Mouse (Mus musculus): Measurements from ENCODE around the gene Zfp362.

Zfp362 gene

GRCm38 (mm10) chr4:128806043-128806826 is at the start of gene Zfp362:
Gene Zfp362, minus strand, starts transcription at chr4:128806045.
- no peaks in the 10 kb centered on the region for H3K9me3 ChIP-seq (ENCODE audit: low read length)
- H3K4me1 ChIP-seq (replicated peaks; ENCODE audit: low read depth, low read length): peaks cover 51% of the 10 kb centered on the region
- H3K36me3 ChIP-seq (ENCODE audit: insufficient read depth, low read length): no peaks in the 10 kb centered on the region
- peak within 1 kb of the TSS; percentile 79 for H3K4me3 ChIP-seq (replicated peaks; ENCODE audit: low read length)
- peaks cover 61% of the 10 kb centered on the region for H3K27me3 ChIP-seq (ENCODE audit: insufficient read depth, low read length)
- no peak for TF ChIP-seq POU5F1 (IDR thresholded peaks at IDR 0.05; ENCODE audit: borderline replicate concordance, low read length)
- no peak for TF ChIP-seq NANOG (IDR thresholded peaks at IDR 0.05; ENCODE audit: borderline replicate concordance, low read length)
- no peak for TF ChIP-seq CTCF (conservative IDR thresholded peaks at IDR 0.05; ENCODE audit: low read length)

GRCm38 (mm10) chr4:128855613-128856040 is 49.8 kb upstream of the Zfp362 start:
- Histone ChIP-seq H3K9me3 (ENCODE audit: low read length) (peaks cover 6% of the 10 kb centered on the region), H3K36me3 (ENCODE audit: insufficient read depth, low read length) (no peaks in the 10 kb centered on the region), H3K27me3 (ENCODE audit: insufficient read depth, low read length) (no peaks in the 10 kb centered on the region), H3K4me3 (replicated peaks; ENCODE audit: low read length) (no peak overlapping the region), H3K4me1 (replicated peaks; ENCODE audit: low read depth, low read length) (peaks cover 10% of the 10 kb centered on the region)
- no peak for TF ChIP-seq CTCF (conservative IDR thresholded peaks at IDR 0.05; ENCODE audit: low read length)
- no peak for TF ChIP-seq NANOG (IDR thresholded peaks at IDR 0.05; ENCODE audit: borderline replicate concordance, low read length)
- no peak for TF ChIP-seq POU5F1 (IDR thresholded peaks at IDR 0.05; ENCODE audit: borderline replicate concordance, low read length)

GRCm38 (mm10) chr4:128853117-128853516 is 47.3 kb upstream of the Zfp362 start:
- Histone ChIP-seq H3K36me3 (ENCODE audit: insufficient read depth, low read length) (no peaks in the 10 kb centered on the region), H3K4me3 (replicated peaks; ENCODE audit: low read length) (no peak overlapping the region), H3K27me3 (ENCODE audit: insufficient read depth, low read length) (no peaks in the 10 kb centered on the region), H3K4me1 (replicated peaks; ENCODE audit: low read depth, low read length) (peaks cover 16% of the 10 kb centered on the region), H3K9me3 (ENCODE audit: low read length) (no peaks in the 10 kb centered on the region)
- TF ChIP-seq POU5F1 (IDR thresholded peaks at IDR 0.05; ENCODE audit: borderline replicate concordance, low read length): no peak

- H3K4me1 ChIP-seq (replicated peaks; ENCODE audit: low read depth, low read length): peaks cover 12% of the 10 kb centered on the region
- no peak overlapping the region for H3K4me3 ChIP-seq (replicated peaks; ENCODE audit: low read length)
- no peaks in the 10 kb centered on the region for H3K27me3 ChIP-seq (ENCODE audit: insufficient read depth, low read length)
- H3K36me3 ChIP-seq (ENCODE audit: insufficient read depth, low read length): no peaks in the 10 kb centered on the region
- no peak for TF ChIP-seq NANOG (IDR thresholded peaks at IDR 0.05; ENCODE audit: borderline replicate concordance, low read length)
- no peak for TF ChIP-seq CTCF (conservative IDR thresholded peaks at IDR 0.05; ENCODE audit: low read length)
- no peak for TF ChIP-seq POU5F1 (IDR thresholded peaks at IDR 0.05; ENCODE audit: borderline replicate concordance, low read length)
- H3K9me3 ChIP-seq (ENCODE audit: low read length): no peaks in the 10 kb centered on the region
These were observed 46.5 kb upstream of the Zfp362 start for GRCm38 (mm10) chr4:128852266-128852887.

- no peaks in the 10 kb centered on the region for H3K36me3 ChIP-seq (ENCODE audit: insufficient read depth, low read length)
- H3K4me1 ChIP-seq (replicated peaks; ENCODE audit: low read depth, low read length): peaks cover 15% of the 10 kb centered on the region
- H3K9me3 ChIP-seq (ENCODE audit: low read length): no peaks in the 10 kb centered on the region
- no peak for TF ChIP-seq NANOG (IDR thresholded peaks at IDR 0.05; ENCODE audit: borderline replicate concordance, low read length)
- TF ChIP-seq CTCF (conservative IDR thresholded peaks at IDR 0.05; ENCODE audit: low read length): no peak
- TF ChIP-seq POU5F1 (IDR thresholded peaks at IDR 0.05; ENCODE audit: borderline replicate concordance, low read length): no peak
- no peaks in the 10 kb centered on the region for H3K27me3 ChIP-seq (ENCODE audit: insufficient read depth, low read length)
- H3K4me3 ChIP-seq (replicated peaks; ENCODE audit: low read length): no peak overlapping the region
These were observed 43.8 kb upstream of the Zfp362 start for GRCm38 (mm10) chr4:128849686-128850085.

GRCm38 (mm10) chr4:128848961-128849360 is 43.1 kb upstream of the Zfp362 start:
- TF ChIP-seq POU5F1 (IDR thresholded peaks at IDR 0.05; ENCODE audit: borderline replicate concordance, low read length) (no peak), CTCF (conservative IDR thresholded peaks at IDR 0.05; ENCODE audit: low read length) (no peak), NANOG (IDR thresholded peaks at IDR 0.05; ENCODE audit: borderline replicate concordance, low read length) (no peak)
- no peak overlapping the region for H3K4me3 ChIP-seq (replicated peaks; ENCODE audit: low read length)
- H3K36me3 ChIP-seq (ENCODE audit: insufficient read depth, low read length): no peaks in the 10 kb centered on the region
- H3K9me3 ChIP-seq (ENCODE audit: low read length): no peaks in the 10 kb centered on the region
- no peaks in the 10 kb centered on the region for H3K27me3 ChIP-seq (ENCODE audit: insufficient read depth, low read length)
- H3K4me1 ChIP-seq (replicated peaks; ENCODE audit: low read depth, low read length): peaks cover 22% of the 10 kb centered on the region

GRCm38 (mm10) chr4:128845367-128845973 is 39.6 kb upstream of the Zfp362 start:
- Histone ChIP-seq H3K4me1 (replicated peaks; ENCODE audit: low read depth, low read length) (peaks cover 33% of the 10 kb centered on the region), H3K9me3 (ENCODE audit: low read length) (no peaks in the 10 kb centered on the region), H3K27me3 (ENCODE audit: insufficient read depth, low read length) (no peaks in the 10 kb centered on the region), H3K36me3 (ENCODE audit: insufficient read depth, low read length) (no peaks in the 10 kb centered on the region), H3K4me3 (replicated peaks; ENCODE audit: low read length) (no peak overlapping the region)
- TF ChIP-seq CTCF (conservative IDR thresholded peaks at IDR 0.05; ENCODE audit: low read length) (no peak), POU5F1 (IDR thresholded peaks at IDR 0.05; ENCODE audit: borderline replicate concordance, low read length) (no peak), NANOG (IDR thresholded peaks at IDR 0.05; ENCODE audit: borderline replicate concordance, low read length) (no peak)

- peaks cover 36% of the 10 kb centered on the region for H3K4me1 ChIP-seq (replicated peaks; ENCODE audit: low read depth, low read length)
- TF ChIP-seq NANOG (IDR thresholded peaks at IDR 0.05; ENCODE audit: borderline replicate concordance, low read length): no peak
- TF ChIP-seq CTCF (conservative IDR thresholded peaks at IDR 0.05; ENCODE audit: low read length): no peak
- TF ChIP-seq POU5F1 (IDR thresholded peaks at IDR 0.05; ENCODE audit: borderline replicate concordance, low read length): no peak
- H3K36me3 ChIP-seq (ENCODE audit: insufficient read depth, low read length): no peaks in the 10 kb centered on the region
- H3K4me3 ChIP-seq (replicated peaks; ENCODE audit: low read length): no peak overlapping the region
- no peaks in the 10 kb centered on the region for H3K9me3 ChIP-seq (ENCODE audit: low read length)
- H3K27me3 ChIP-seq (ENCODE audit: insufficient read depth, low read length): peaks cover 5% of the 10 kb centered on the region; the same call in 1 of the 2 replicates
These were observed 38.7 kb upstream of the Zfp362 start for GRCm38 (mm10) chr4:128844566-128844965.

All from E14TG2a.4 (cell line).